Mouse (Mus musculus): ENCODE measurements around the gene Tprkb.
"Not testable (repeated sequence)": the region's sequence is repeated elsewhere in the genome, so short reads cannot be mapped to it uniquely, and the experiment has no call there.

DNA sequence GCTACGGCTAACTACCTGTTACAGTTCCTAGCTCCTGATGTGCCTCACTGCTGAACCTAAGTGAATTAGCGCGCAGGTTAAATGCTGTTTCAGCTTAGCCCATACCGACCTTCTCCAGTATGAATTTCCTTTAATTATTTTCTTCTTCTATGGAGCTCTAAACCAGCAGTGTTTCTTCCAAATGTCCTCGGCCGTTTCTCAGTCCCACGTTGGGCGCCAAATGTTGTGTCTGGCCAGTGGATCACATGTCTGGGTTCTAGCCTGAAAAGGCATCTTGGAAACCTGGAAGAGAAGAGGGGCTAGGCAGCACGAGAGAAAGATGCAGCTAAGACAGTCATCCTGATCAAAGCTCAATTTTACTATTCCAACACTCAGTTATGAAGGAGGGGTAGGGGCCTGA is 28.4 kb upstream of the Tprkb start:
- TF ChIP-seq POLR2A (IDR thresholded peaks at IDR 0.05; ENCODE audit: low read depth, low read length); CTCF (IDR thresholded peaks at IDR 0.05; ENCODE audit: extremely low read depth, insufficient read length, insufficient replicate concordance, low read depth, low read length): not testable (repeated sequence)

All from small intestine, adult 2 months (tissue).